Mouse (Mus musculus) right cerebral cortex, postnatal 36 days (tissue): Measurements from ENCODE around the gene Clip4.
A peak's percentile ranks its signal among the peaks of the same experiment; 100 is the strongest.
"Not testable (repeated sequence)": the region's sequence is repeated elsewhere in the genome, so short reads cannot be mapped to it uniquely, and the experiment has no call there.

ENCODE experiments used
- DNase-seq, 2 experiments: peaks; one replicate each; pipeline ENCODE4 v3.0.0; 2022; ENCODE audit warnings: low spot score in 2 of 2, mixed read lengths in 1 of 2

Gene Clip4

DNA sequence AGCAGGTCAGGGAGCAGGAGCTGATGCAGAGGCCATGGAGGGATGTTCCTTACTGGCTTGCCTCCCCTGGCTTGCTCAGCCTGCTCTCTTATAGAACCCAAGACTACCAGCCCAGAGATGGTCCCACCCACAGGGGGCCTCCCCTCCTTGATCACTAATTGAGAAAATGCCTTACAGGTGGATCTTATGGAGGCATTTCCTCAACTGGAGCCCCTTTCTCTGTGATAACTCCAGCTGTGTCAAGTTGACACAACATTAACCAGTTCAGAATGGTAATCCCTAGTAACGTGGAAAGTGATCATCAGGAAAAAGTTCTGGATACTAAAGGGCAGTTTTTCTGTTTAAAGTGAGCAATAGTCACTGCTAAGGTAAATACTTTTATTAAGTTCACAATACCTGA is at the start of gene Clip4:
TSS of gene Clip4 (plus strand) at position 301 of the 400 bp plus-strand sequence.
- not testable (repeated sequence) for DNase-seq

DNA sequence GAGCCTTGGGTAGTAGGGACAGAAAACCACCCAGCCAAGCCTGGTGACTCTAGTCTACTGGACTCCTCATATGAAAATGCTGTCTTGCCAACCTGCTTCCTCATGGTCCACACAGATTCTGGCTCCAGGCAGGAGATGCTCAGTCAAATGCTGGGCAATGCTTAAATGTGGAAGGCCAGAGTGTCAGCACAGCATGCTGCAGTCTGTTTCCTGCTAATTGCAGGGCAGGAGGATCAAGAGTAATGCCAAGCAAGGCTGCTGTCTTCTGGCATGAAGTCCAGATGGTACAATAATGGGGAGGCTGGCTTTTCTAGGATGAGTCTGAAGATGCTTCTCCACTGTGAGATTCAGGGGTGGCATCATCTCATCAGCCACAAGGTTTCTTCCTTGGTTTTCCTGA is 47.8 kb upstream of the Clip4 start:
- DNase-seq = no peak

DNA sequence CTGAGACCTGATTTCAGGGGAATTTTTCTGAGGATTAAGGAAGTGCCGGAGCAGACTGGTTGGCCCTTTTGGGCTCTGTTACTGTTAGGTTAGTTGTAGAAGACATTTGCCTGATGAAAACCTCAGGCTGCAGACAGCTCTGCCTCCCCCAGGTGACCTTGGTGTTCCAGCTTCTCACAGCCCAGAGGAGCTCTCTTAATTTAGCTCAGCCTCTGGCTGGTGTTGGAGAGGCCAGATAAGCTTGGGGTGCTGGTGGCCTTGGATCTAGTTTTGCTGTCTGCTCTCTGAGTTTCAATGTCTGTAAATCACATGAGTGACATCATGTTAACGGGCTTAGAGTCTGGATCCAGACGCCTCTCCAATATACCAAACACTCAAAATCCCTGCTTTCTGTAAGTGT is 47.3 kb upstream of the Clip4 start:
- DNase-seq = no peak

DNA sequence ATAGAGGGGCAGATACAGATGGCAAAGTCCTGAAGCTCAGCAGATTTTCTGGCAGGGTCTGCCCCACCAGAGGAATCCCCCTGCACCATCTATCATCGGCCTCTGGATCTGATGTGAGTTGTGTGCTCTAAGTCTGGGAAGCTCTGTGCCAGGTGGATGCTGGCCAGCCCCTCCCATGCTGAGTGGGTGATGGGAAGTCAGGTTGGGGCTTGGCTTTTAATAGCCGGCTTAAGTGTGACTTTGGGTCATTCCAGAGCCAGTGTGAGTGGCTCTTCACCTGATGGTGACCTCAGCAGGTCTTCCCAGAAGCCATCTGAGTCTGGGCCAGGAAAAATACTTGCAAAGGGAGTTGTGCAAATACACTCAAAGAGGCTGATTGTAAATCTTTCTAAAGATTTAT is 37.6 kb upstream of the Clip4 start:
- DNase-seq = no peak

GRCm38 (mm10) chr17:71736442-71736841 is 31.8 kb upstream of the Clip4 start:
- DNase-seq = no peak

GRCm38 (mm10) chr17:71742156-71742555 is 26.1 kb upstream of the Clip4 start:
- no peak for DNase-seq

GRCm38 (mm10) chr17:71742935-71743334 is 25.3 kb upstream of the Clip4 start:
- peak in 1 of 2 experiments; percentile 44 for DNase-seq

DNA sequence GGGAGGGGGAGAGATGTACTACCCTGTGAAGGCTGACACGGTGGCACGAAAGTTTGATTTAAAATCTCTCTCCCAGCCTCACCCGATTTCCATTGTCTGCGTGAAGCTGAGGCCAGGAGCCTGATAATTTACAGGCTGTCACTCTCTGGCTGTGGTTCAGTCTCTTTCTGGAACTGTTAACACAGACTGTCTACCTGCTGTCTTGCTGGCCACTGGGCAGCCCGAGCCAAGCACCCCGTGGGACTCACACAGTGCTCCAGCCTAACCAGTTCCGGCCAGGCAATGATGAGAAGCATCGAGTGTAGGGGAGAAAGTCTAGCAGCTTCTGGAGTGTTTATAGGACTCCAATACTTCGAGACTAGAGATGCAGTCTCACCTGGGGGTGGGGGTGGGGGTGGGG is 22.2 kb upstream of the Clip4 start:
- no peak for DNase-seq

- no peak for DNase-seq
These were observed 20.7 kb upstream of the Clip4 start for GRCm38 (mm10) chr17:71747561-71747960.

GRCm38 (mm10) chr17:71749616-71750168 is 18.6 kb upstream of the Clip4 start:
- DNase-seq = no peak

- no peak for DNase-seq
These were observed 15.4 kb upstream of the Clip4 start, which contains the start of gene Pcare for GRCm38 (mm10) chr17:71752831-71753230. TSS of gene Pcare (minus strand) at chr17:71752894.

GRCm38 (mm10) chr17:71760536-71760935 is 7.7 kb upstream of the Clip4 start:
- no peak for DNase-seq

- no peak for DNase-seq
These were observed 1.3 kb downstream of the Clip4 start for GRCm38 (mm10) chr17:71769564-71769963.

DNA sequence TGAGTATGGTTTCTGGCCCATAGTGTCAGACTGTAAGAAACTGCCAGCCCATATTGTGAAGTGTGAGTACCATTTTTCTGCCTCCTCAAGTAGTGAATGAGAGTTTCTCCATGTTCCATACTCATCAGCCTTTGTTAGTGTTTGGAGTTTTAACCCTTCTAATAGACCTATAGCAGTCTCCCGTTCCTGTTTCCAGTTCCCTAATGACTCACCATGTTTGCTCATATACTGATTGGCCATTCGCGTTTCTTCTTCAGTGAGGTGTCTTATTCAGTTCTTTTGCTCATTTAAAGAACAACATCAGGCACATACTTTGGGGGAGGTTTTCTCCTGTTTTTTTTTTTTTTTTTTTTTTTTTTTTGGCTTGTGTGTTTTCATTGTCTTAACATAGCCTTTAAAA is 2.4 kb downstream of the Clip4 start:
- no peak for DNase-seq

- DNase-seq = no peak
These were observed 5.9 kb downstream of the Clip4 start for GRCm38 (mm10) chr17:71774173-71774572.

GRCm38 (mm10) chr17:71775279-71775678 is 7.0 kb downstream of the Clip4 start:
- peak in 1 of 2 experiments; percentile 32 for DNase-seq

GRCm38 (mm10) chr17:71778696-71779095 is 10.4 kb downstream of the Clip4 start:
- no peak for DNase-seq

DNA sequence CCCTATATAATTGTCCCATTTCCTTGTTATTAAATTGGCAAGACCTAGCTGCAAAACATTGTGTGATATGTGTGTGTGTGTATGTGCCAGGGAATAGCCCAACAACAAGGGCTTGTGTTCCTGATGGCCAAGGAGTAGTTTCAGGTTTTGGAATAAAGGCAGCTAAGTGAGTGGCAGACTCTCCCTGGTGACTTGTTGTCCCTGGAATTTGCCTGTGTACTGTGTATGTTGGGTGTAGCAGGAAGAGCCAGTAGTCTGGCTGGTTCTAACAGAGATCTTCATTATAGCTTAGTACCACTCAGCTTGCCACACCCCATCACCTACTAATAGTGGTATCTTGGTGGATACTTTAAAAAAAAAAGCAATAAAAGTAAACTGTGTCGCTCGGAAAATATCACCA is 12.2 kb downstream of the Clip4 start:
- no peak for DNase-seq

DNA sequence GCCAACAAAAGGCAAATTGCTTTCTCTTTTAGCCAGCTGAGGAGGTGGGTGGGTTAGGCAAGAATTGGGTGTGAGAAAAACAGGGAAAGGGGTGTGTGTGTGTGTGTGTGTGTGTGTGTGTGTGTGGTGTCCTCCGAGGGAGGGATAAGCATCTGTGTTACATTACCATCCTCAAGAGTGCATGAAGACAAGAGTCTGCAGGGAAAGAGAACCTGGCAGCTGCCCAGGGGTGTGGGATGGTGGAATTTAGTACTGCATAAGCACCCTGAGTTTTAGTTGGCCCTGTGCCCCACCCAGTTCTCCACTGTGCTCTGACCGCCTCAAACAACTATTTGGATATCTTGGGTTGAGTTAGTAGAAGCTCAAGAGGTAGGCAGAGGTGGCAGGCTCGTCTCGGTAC is 12.7 kb downstream of the Clip4 start:
- DNase-seq = peak; percentile 79 to 83

GRCm38 (mm10) chr17:71782242-71782698 is 14.0 kb downstream of the Clip4 start:
- DNase-seq = peak in 1 of 2 experiments; percentile 12

DNA sequence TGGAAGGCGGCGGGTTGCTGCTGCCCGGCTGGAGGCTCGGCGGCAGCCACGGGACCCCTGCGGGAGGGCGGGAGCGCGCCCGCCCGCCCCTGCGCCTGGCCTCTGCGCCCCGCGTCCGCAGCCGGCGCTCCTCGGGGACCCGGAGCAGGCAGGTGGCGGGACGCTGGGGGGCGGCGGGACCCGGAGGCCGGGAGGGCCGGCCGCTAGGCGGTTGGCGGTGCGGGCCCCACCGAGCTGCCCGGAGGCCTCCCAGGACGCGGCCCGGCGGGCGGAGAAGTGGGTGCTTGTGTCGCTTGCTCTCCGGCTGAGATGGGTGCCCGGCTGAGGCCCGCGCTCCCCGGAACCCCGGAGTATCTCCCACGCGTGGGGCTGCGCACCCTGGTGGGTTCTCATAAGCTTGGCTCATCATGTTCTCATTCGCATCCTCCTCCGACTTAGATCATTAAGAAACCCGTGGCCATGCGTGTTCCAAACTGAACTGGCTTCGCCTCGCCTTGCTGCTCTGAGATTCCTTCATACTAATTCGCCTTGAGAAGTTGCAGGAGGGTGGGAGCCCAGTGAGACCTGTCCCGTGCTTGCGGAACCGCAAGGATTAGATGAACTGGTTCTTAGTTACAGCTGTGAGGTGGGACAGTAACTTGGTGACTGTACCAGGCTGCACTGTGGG is 14.6 kb downstream of the Clip4 start:
- DNase-seq = peak; percentile 18 to 39

- DNase-seq = no peak
These were observed 15.1 kb downstream of the Clip4 start for GRCm38 (mm10) chr17:71783366-71783735.

DNA sequence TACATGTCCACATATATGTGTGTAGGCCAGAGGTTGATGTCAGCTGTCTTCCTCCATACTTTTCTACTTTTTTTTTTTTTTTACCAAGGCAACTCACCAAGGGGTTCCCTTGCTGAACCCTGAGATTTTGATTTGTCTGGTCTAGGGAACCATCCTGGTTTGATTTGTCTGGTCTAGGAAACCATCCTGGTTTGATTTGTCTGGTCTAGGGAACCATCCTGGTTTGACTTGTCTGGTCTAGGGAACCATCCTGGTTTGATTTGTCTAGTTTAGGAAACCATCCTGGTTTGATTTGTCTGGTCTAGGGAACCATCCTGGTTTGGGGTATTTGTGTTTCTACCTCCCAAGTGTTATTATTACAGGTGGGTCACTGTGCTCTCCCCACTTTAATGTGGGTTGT is 18.2 kb downstream of the Clip4 start:
- DNase-seq = no peak

GRCm38 (mm10) chr17:71791109-71791508 is 22.8 kb downstream of the Clip4 start:
- DNase-seq = no peak
